Mouse (Mus musculus) small intestine, adult 2 months (tissue): ENCODE measurements around the gene Cd59b. TPM values are rescaled to one million over a fixed set of nuclear protein-coding genes. Genes with fewer than 3 reads are reported as not detected.

Experiments used
- H3K27ac ChIP-seq: fragments of 200-500 bp; 2 replicates; pipeline ENCODE4 v1.5.1; 2012; ENCODE audit warnings: low read depth, low read length, control low read depth, inconsistent platforms; ENCODE audit not compliant: insufficient read depth
- H3K27me3 ChIP-seq: fragments of 200-500 bp; 2 replicates; pipeline ENCODE4 v1.6.1; 2012; ENCODE audit warnings: mild to moderate bottlenecking, moderate library complexity, low read length, inconsistent platforms; ENCODE audit not compliant: control insufficient read depth, insufficient read depth
- H3K36me3 ChIP-seq: fragments of 200-500 bp; 2 replicates; pipeline ENCODE4 v1.6.1; 2012; ENCODE audit warnings: mild to moderate bottlenecking, low read length, control low read depth, inconsistent platforms; ENCODE audit not compliant: control insufficient read depth, insufficient read depth
- H3K4me1 ChIP-seq: fragments of 200-500 bp; 2 replicates; pipeline ENCODE4 v1.6.1; 2012; ENCODE audit warnings: low read length, inconsistent platforms, mixed read lengths; ENCODE audit not compliant: control insufficient read depth, insufficient read depth, insufficient read length
- H3K4me3 ChIP-seq: fragments of 200-500 bp; 2 replicates; pipeline ENCODE4 v1.5.1; 2012; ENCODE audit warnings: low read depth, mild to moderate bottlenecking, control low read depth, inconsistent platforms, low read length, moderate library complexity
- CTCF ChIP-seq: fragments of 200-500 bp; IDR thresholded peaks from 2 replicates; pipeline ENCODE4 v1.5.1; 2012; ENCODE audit warnings: low read depth, mild to moderate bottlenecking, control low read depth, inconsistent platforms, low read length, moderate library complexity, mixed read lengths; ENCODE audit not compliant: insufficient replicate concordance, insufficient read length; ENCODE audit errors: extremely low read depth
- POLR2A ChIP-seq: fragments of 200-500 bp; IDR thresholded peaks from 2 replicates; pipeline ENCODE4 v1.6.1; 2012; ENCODE audit warnings: low read depth, mild to moderate bottlenecking, control low read depth, inconsistent platforms, low read length, moderate library complexity
- WGBS: fragments of 180-500 bp; shearing (Covaris S2); methylation state at CpG from one replicate; pipeline ENCODE4 v1.1.7; 2018; 5-methylcytosine and 5-hydroxymethylcytosine counted together
- polyA plus RNA-seq: library from polyadenylated mRNA; depleted of rRNA; stranded (reverse); fragments of >200 nt; gene quantifications from 2 replicates; pipeline ENCODE4 v1.2.3, GENCODE M21; 2012

Gene Cd59b
- polyA plus RNA-seq, 1 experiment = 0.38 TPM

GRCm38 (mm10) chr2:104128803-104129531 lies 59.3 kb downstream of the Cd59b start:
- Histone ChIP-seq H3K27ac (no peak overlapping the region), H3K27me3 (peaks cover 4% of the 10 kb centered on the region; the same call in 1 of the 2 replicates), H3K36me3 (no peaks in the 10 kb centered on the region), H3K4me1 (no peaks in the 10 kb centered on the region; the same call in 1 of the 2 replicates), H3K4me3 (no peak overlapping the region)
- WGBS = 60% methylated on average over 13 of the region's 13 CpGs
- no peak for TF ChIP-seq CTCF
- TF ChIP-seq POLR2A = no peak

DNA sequence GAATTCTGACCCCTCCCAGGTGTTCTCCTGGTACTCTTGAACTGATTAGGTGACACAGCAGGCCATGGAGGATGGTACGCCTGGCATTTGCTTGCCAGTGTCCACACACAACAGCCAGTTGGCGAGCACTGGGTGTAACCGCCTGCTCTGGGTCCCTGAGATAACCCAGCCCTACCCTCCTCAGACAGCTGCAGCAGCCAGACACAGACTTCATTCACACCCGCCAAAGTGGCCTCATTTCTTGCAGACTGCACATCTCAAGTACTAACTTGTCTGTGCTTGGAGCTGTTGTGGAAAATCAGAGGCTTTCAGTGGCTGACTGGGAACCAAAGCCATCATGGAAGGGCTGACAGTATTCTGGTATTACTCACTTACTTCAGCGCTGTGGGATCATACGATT lies 60.5 kb downstream of the Cd59b start:
- Histone ChIP-seq H3K4me1 (no peaks in the 10 kb centered on the region; the same call in 1 of the 2 replicates), H3K4me3 (no peak overlapping the region), H3K27ac (no peak overlapping the region), H3K36me3 (no peaks in the 10 kb centered on the region), H3K27me3 (peaks cover 4% of the 10 kb centered on the region; the same call in 1 of the 2 replicates)
- WGBS = 33% methylated on average over 6 of the region's 6 CpGs
- no peak for TF ChIP-seq POLR2A

GRCm38 (mm10) chr2:104130969-104131368 lies 61.3 kb downstream of the Cd59b start:
- Histone ChIP-seq H3K4me3 (no peak overlapping the region), H3K27ac (no peak overlapping the region), H3K36me3 (no peaks in the 10 kb centered on the region), H3K27me3 (no peaks in the 10 kb centered on the region), H3K4me1 (no peaks in the 10 kb centered on the region; the same call in 1 of the 2 replicates)
- WGBS = 59% methylated on average over 3 of the region's 3 CpGs
- TF ChIP-seq CTCF (peak; percentile 63; the same call in 1 of the 2 replicates), POLR2A (no peak)

- Histone ChIP-seq H3K36me3 (no peaks in the 10 kb centered on the region), H3K27ac (no peak overlapping the region), H3K27me3 (no peaks in the 10 kb centered on the region), H3K4me1 (no peaks in the 10 kb centered on the region; the same call in 1 of the 2 replicates), H3K4me3 (no peak overlapping the region)
- TF ChIP-seq CTCF = no peak
- no peak for TF ChIP-seq POLR2A
- 50% methylated on average over 7 of the region's 7 CpGs for WGBS
Observed at GRCm38 (mm10) chr2:104132266-104132859, 62.7 kb downstream of the Cd59b start.

DNA sequence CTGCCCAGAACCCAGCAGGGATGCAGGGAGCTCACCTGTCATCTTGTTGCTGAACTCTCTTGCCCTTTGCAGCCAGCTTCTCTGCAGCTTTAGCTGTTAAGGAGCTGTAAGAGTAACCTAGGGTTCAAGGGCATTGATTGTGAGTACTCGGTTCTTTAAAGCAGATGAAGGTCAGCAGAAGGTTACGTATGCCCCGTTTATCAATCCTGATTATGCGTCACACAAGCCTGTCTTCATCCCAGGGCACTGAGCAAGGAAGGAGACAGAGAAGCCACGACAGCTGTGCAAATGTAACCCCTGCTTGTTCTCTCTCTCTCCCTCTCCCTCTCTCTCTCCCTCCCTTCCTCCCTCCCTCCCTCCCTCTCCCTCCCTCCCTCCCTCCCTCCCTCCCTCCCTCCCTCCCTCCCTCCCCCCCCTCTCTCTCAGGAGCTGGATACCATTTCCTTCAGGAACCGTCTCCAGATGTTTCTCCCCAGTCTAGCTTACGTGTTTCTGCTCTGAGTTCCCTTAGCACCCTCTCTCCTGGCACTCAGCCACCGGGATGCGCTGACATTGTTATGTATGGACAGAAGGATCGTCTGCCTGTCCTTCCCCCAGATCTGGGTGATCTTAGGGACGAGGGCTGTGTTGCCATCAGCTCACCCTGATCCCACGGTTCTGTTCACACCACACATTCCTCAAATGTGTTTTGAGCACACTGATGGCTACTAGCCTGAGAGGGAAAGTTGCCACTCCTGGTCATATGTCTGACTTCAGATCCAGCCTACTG lies 63.6 kb downstream of the Cd59b start:
- WGBS = 30% methylated on average over 12 of the region's 12 CpGs

DNA sequence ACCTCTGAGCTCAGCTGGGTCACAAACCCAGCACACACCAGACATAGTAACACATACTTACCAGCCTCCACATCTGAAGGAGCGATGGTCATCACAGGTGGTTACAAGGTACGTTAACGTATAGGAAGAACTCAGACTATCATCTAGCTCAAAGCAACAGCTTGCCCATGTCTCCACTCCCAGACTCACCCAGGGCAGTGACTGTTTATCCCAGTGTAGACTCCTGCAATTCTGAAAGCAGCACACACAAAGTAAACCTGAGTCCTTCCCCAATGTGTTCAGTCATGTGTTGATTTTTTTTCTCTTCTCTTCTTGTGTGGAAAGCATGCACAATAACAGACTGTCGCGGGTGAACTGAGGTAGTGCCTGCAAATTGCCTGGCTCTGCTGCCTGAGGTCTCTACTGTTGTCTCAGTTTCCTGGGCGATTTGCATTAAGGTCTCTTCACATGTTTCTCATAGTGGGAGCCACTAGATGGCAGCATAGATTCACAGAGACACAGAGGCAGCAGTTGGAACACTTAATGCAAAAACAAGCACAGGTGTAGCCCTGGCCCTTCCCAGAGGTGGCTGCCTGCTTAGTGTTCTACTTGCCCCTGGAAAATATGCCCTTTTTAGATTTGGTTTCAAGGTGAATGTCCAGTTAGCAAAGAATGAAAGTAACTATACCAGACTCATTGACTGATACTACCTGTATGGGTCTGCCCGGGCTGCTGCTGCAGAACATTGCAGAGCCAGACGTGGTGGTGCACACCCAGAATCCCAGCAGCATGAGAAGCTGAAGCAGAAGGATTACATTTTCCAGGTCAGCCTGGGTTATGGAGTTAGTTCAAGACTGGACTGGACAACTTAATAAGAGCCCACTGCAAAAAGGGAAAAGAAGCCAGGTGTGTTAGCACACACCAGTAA lies 64.8 kb downstream of the Cd59b start:
- Histone ChIP-seq H3K36me3 (no peaks in the 10 kb centered on the region), H3K27ac (no peak overlapping the region), H3K4me1 (no peaks in the 10 kb centered on the region; the same call in 1 of the 2 replicates), H3K27me3 (no peaks in the 10 kb centered on the region), H3K4me3 (no peak overlapping the region)
- TF ChIP-seq CTCF (peak; percentile 65; the same call in 1 of the 2 replicates), POLR2A (no peak)
- WGBS = 50% methylated on average over 8 of the region's 8 CpGs

More for the DNA sequence above, 63.6 kb downstream of the Cd59b start:
- Histone ChIP-seq H3K4me3 (no peak overlapping the region), H3K27ac (no peak overlapping the region), H3K4me1 (no peaks in the 10 kb centered on the region; the same call in 1 of the 2 replicates), H3K36me3 (no peaks in the 10 kb centered on the region), H3K27me3 (no peaks in the 10 kb centered on the region)
- TF ChIP-seq POLR2A (no peak), CTCF (no peak)
